Mouse (Mus musculus) embryonic fibroblast, embryonic 13.5 days (primary cell): ENCODE data around the gene Srebf2.

Experiments
- CTCF ChIP-seq: IDR thresholded peaks from 2 replicates; pipeline ENCODE4 v1.5.1; 2011; ENCODE audit warnings: mild to moderate bottlenecking, control low read depth, low read length, moderate library complexity, borderline replicate concordance; ENCODE audit not compliant: insufficient read depth
- POLR2A ChIP-seq: IDR thresholded peaks from 2 replicates; pipeline ENCODE4 v1.6.1; 2011; ENCODE audit warnings: low read depth, mild to moderate bottlenecking, control low read depth, low read length, moderate library complexity

- TF ChIP-seq POLR2A (no peak), CTCF (no peak)
These were observed 2.8 kb upstream of the Srebf2 start for GRCm38 (mm10) chr15:82144157-82144556.
